Mouse (Mus musculus) hindbrain, postnatal 0 days (tissue): ENCODE measurements at regions not wholly inside any gene's neighbourhood (a gene's known extent, or its start where the extent isn't known, plus 50 kb on each side); places are given as distances from the start of the nearest gene placed in this dataset.

Experiments
- ATAC-seq: fragments of 200-750 bp; cut with Nextera tagmentation; 2 replicates; pipeline ENCODE4 v1.8.0; 2017; ENCODE audit warnings: mild to moderate bottlenecking, moderate TSS enrichment, moderate library complexity
- DNase-seq: peaks from one replicate; pipeline ENCODE4 v3.0.0-alpha.2; 2015; ENCODE audit warnings: low spot score
- H3K27ac ChIP-seq: fragments of 300-500 bp; sonication (generic); 2 replicates; pipeline ENCODE4 v1.5.1; 2014; ENCODE audit warnings: mild to moderate bottlenecking
- H3K27me3 ChIP-seq: fragments of 300-500 bp; sonication (generic); 2 replicates; pipeline ENCODE4 v1.6.1; 2014; ENCODE audit warnings: low read length, mixed read lengths; ENCODE audit not compliant: insufficient read depth
- H3K36me3 ChIP-seq: fragments of 300-500 bp; sonication (generic); 2 replicates; pipeline ENCODE4 v1.6.1; 2014; ENCODE audit warnings: low read length, mixed read lengths; ENCODE audit not compliant: insufficient read depth
- H3K4me1 ChIP-seq: fragments of 300-500 bp; sonication (generic); 2 replicates; pipeline ENCODE4 v1.6.1; 2014; ENCODE audit warnings: antibody characterized with exemption, low read length, mixed read lengths; ENCODE audit not compliant: insufficient read depth
- H3K4me2 ChIP-seq: fragments of 300-500 bp; sonication (generic); 2 replicates; pipeline ENCODE4 v1.6.1; 2014; ENCODE audit warnings: low read depth, mild to moderate bottlenecking, low read length, moderate library complexity, mixed read lengths
- H3K4me3 ChIP-seq: fragments of 300-500 bp; sonication (generic); 2 replicates; pipeline ENCODE4 v1.5.1; 2014; ENCODE audit warnings: low read length
- H3K9ac ChIP-seq: fragments of 300-500 bp; sonication (generic); replicated peaks from 2 replicates; pipeline ENCODE4 v1.6.1; 2014; ENCODE audit warnings: mild to moderate bottlenecking, low read length, moderate library complexity, mixed read lengths
- H3K9me3 ChIP-seq: fragments of 300-500 bp; sonication (generic); 2 replicates; pipeline ENCODE4 v1.6.1; 2016; ENCODE audit warnings: low read length, mixed read lengths
- CTCF ChIP-seq: IDR thresholded peaks from 2 replicates; pipeline ENCODE4 v1.5.1; 2016; ENCODE audit warnings: antibody characterized with exemption, control low read depth, low read depth
- WGBS: fragments of 180-500 bp; shearing (Covaris S2); extraction: QIAGEN DNeasy Blood & Tissue Kit; methylation state at CpG from one replicate; pipeline ENCODE4 v1.1.7; 2014; 5-methylcytosine and 5-hydroxymethylcytosine counted together

GRCm38 (mm10) chr8:101242632-101243031, 1542.8 kb downstream of the Cdh11 start:
- H3K4me1 ChIP-seq, result no peaks in the 10 kb centered on the region
- H3K9ac ChIP-seq, result no peak overlapping the region
- no peak for TF ChIP-seq CTCF
- H3K4me2 ChIP-seq, result no peak overlapping the region
- no peaks in the 10 kb centered on the region for H3K27me3 ChIP-seq
- H3K9me3 ChIP-seq, result no peaks in the 10 kb centered on the region
- ATAC-seq, result no peak
- WGBS, result 49% methylated on average over 2 of the region's 2 CpGs
- no peak overlapping the region for H3K4me3 ChIP-seq
- peak; percentile 18 for DNase-seq
- H3K36me3 ChIP-seq, result no peaks in the 10 kb centered on the region
- no peak overlapping the region for H3K27ac ChIP-seq

- ATAC-seq, result no peak
- no peak overlapping the region for H3K27ac ChIP-seq
- H3K27me3 ChIP-seq, result no peaks in the 10 kb centered on the region
- WGBS, result 91% methylated on average over 4 of the region's 4 CpGs
- no peak overlapping the region for H3K4me3 ChIP-seq
- no peak overlapping the region for H3K9ac ChIP-seq
- no peaks in the 10 kb centered on the region for H3K36me3 ChIP-seq
- H3K4me2 ChIP-seq, result no peak overlapping the region
- no peaks in the 10 kb centered on the region for H3K4me1 ChIP-seq
- no peak for TF ChIP-seq CTCF
- H3K9me3 ChIP-seq, result no peaks in the 10 kb centered on the region
- DNase-seq, result no peak
These were observed 1543.6 kb downstream of the Cdh11 start for GRCm38 (mm10) chr8:101241854-101242253.

- WGBS, result 53% methylated on average over 1 of the region's 1 CpGs
- H3K9ac ChIP-seq, result no peak overlapping the region
- no peaks in the 10 kb centered on the region for H3K4me1 ChIP-seq
- H3K27ac ChIP-seq, result no peak overlapping the region
- H3K4me3 ChIP-seq, result no peak overlapping the region
- peak; percentile 46 for DNase-seq
- no peak overlapping the region for H3K4me2 ChIP-seq
- no peak for TF ChIP-seq CTCF
- H3K36me3 ChIP-seq, result no peaks in the 10 kb centered on the region
- ATAC-seq, result no peak; the same call in 1 of the 2 replicates
- no peaks in the 10 kb centered on the region for H3K27me3 ChIP-seq
- H3K9me3 ChIP-seq, result no peaks in the 10 kb centered on the region
These were observed 1587.5 kb downstream of the Cdh11 start for GRCm38 (mm10) chr8:101197986-101198385.

GRCm38 (mm10) chr8:101196740-101197139, 1588.7 kb downstream of the Cdh11 start:
- H3K36me3 ChIP-seq, result no peaks in the 10 kb centered on the region
- ATAC-seq (peak; percentile 91), DNase-seq (peak; percentile 71)
- no peaks in the 10 kb centered on the region for H3K9me3 ChIP-seq
- no peak overlapping the region for H3K9ac ChIP-seq
- TF ChIP-seq CTCF, result no peak
- H3K4me3 ChIP-seq, result no peak overlapping the region
- no peak overlapping the region for H3K27ac ChIP-seq
- H3K4me2 ChIP-seq, result no peak overlapping the region
- H3K27me3 ChIP-seq, result no peaks in the 10 kb centered on the region
- H3K4me1 ChIP-seq, result no peaks in the 10 kb centered on the region

- H3K4me1 ChIP-seq, result no peaks in the 10 kb centered on the region
- no peak for ATAC-seq
- no peak for DNase-seq
- H3K4me3 ChIP-seq, result no peak overlapping the region
- no peak overlapping the region for H3K9ac ChIP-seq
- H3K27me3 ChIP-seq, result no peaks in the 10 kb centered on the region
- H3K36me3 ChIP-seq, result no peaks in the 10 kb centered on the region
- H3K9me3 ChIP-seq, result no peaks in the 10 kb centered on the region
- H3K4me2 ChIP-seq, result no peak overlapping the region
- no peak for TF ChIP-seq CTCF
- H3K27ac ChIP-seq, result no peak overlapping the region
These were observed 1596.9 kb downstream of the Cdh11 start for GRCm38 (mm10) chr8:101188566-101188965.

GRCm38 (mm10) chr8:101154923-101155322, 1630.5 kb downstream of the Cdh11 start:
- H3K4me3 ChIP-seq, result no peak overlapping the region
- H3K9ac ChIP-seq, result no peak overlapping the region
- no peak overlapping the region for H3K4me2 ChIP-seq
- no peak overlapping the region for H3K27ac ChIP-seq
- H3K4me1 ChIP-seq, result no peaks in the 10 kb centered on the region
- H3K36me3 ChIP-seq, result no peaks in the 10 kb centered on the region
- H3K9me3 ChIP-seq, result no peaks in the 10 kb centered on the region
- DNase-seq, result no peak
- no peak for TF ChIP-seq CTCF
- H3K27me3 ChIP-seq, result no peaks in the 10 kb centered on the region
- ATAC-seq, result no peak
